In the genomic region with DNA sequence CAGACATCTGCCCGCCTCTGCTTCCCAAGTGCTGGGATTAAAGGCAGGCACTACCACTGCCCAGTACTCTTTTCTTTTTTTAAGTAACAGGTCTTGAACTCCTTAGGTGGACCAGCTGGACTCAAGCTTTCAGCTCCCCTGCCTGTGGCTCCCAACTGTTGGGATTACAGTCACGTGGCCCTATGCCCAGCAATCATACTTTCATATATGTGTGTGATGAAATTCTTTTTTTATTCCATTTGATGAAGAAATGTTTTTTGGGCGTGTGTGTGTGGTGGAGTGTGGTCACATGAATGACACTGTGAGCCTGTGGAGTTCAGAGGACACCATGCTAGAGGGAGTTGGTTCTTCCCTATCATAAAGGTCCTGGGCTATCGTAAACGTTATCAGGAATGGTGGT, we compare ENCODE assay signal across 9 mouse cellular contexts. TPM values are rescaled to one million over a fixed set of nuclear protein-coding genes. Genes with fewer than 3 reads are reported as not detected.
DNase-seq lines count a peak whose midpoint lies in the region; ATAC-seq and TF ChIP-seq lines count a peak whose summit lies in the region.
"Had no signal": no experiment of that assay in that cellular context is flagged by ENCODE, and none has a peak within 500 bp of the region (broad histone marks: within the 10 kb centered on the region; RNA-seq: fewer than 3 reads in every experiment).

No protein-coding gene starts in this region.

- TF ChIP-seq POLR2A in lung, adult 2 months (IDR thresholded peaks at IDR 0.05; ENCODE audit: borderline replicate concordance, extremely low read depth, low read depth, low read length): no peak
- no peak for TF ChIP-seq POLR2A in embryonic fibroblast, embryonic 13.5 days (IDR thresholded peaks at IDR 0.05; ENCODE audit: low read depth, low read length)

- ATAC-seq in lung, postnatal 0 days: no peak
- ATAC-seq in liver, embryonic 12.5 days: no peak
- no peak for ATAC-seq in stomach, embryonic 16.5 days (ENCODE audit: insufficient read depth, low FRiP score)

- no peak for TF ChIP-seq EP300 in lung, postnatal 0 days (IDR thresholded peaks at IDR 0.05)

- H3K9ac ChIP-seq in lung, postnatal 0 days (replicated peaks; ENCODE audit: low read depth): 0 out of 2 replicates have a peak overlapping the region, but pooled peaks have one; percentile 3
- H3K9ac ChIP-seq in liver, embryonic 12.5 days: peak overlapping the region; percentile 86
- H3K9ac ChIP-seq in stomach, embryonic 16.5 days (ENCODE audit: low read length): peak overlapping the region; percentile 83

- H3K4me3 ChIP-seq in lung, postnatal 0 days (ENCODE audit: low read depth, low read length): no peak overlapping the region
- H3K4me3 ChIP-seq in lung, adult 2 months (replicated peaks; ENCODE audit: extremely low read depth, low read depth, low read length): no peak overlapping the region
- peak overlapping the region; percentile 100 for H3K4me3 ChIP-seq in embryonic fibroblast, embryonic 13.5 days (ENCODE audit: insufficient read depth, low read length)
- peak overlapping the region; percentile 95 for H3K4me3 ChIP-seq in liver, embryonic 12.5 days
- no peak overlapping the region for H3K4me3 ChIP-seq in stomach, embryonic 16.5 days (replicated peaks; ENCODE audit: low read length)

- 72% methylated on average over 5 of the region's 5 CpGs for WGBS in lung, postnatal 0 days
- WGBS in lung, adult 2 months: 67% methylated on average over 5 of the region's 5 CpGs
- 50% methylated on average over 5 of the region's 5 CpGs for WGBS in liver, embryonic 12.5 days (ENCODE audit: insufficient replicate concordance)
- 88% methylated on average over 5 of the region's 5 CpGs for WGBS in stomach, embryonic 16.5 days

- no peak for TF ChIP-seq CTCF in lung, postnatal 0 days (IDR thresholded peaks at IDR 0.05)
- TF ChIP-seq CTCF in lung, adult 2 months (IDR thresholded peaks at IDR 0.05; ENCODE audit: insufficient read depth, low read length): no peak
- no peak for TF ChIP-seq CTCF in embryonic fibroblast, embryonic 13.5 days (IDR thresholded peaks at IDR 0.05; ENCODE audit: borderline replicate concordance, insufficient read depth, low read length)

- DNase-seq in lung, postnatal 0 days (ENCODE audit: low spot score): peak; percentile 67
- DNase-seq in lung, adult 2 months: no peak
- no peak for DNase-seq in left cerebral cortex, adult 8-10 months (ENCODE audit: low spot score in 2 of 2)
- DNase-seq in embryo, embryonic 11 days: no peak
- DNase-seq: adrenal gland, adult 2 months; kidney, postnatal 10 days had no signal

- H3K9me3 ChIP-seq in lung, postnatal 0 days (ENCODE audit: low read length): no peaks in the 10 kb centered on the region
- H3K9me3 ChIP-seq in liver, embryonic 12.5 days (replicated peaks): 0 out of 2 replicates have a peak, but pooled peaks cover under 1% of the 10 kb centered on the region
- no peaks in the 10 kb centered on the region for H3K9me3 ChIP-seq in stomach, embryonic 16.5 days (replicated peaks; ENCODE audit: control insufficient read depth, low read length)

- no peak overlapping the region for H3K4me2 ChIP-seq in lung, postnatal 0 days (replicated peaks; ENCODE audit: low read depth, low read length)
- H3K4me2 ChIP-seq in liver, embryonic 12.5 days: peak overlapping the region; percentile 98
- peak overlapping the region; percentile 93; the same call in 1 of the 2 replicates for H3K4me2 ChIP-seq in stomach, embryonic 16.5 days (ENCODE audit: low read depth, low read length)

- H3K27me3 ChIP-seq in lung, postnatal 0 days (replicated peaks; ENCODE audit: insufficient read depth, low read length): no peaks in the 10 kb centered on the region
- no peaks in the 10 kb centered on the region for H3K27me3 ChIP-seq in liver, embryonic 12.5 days (replicated peaks)
- H3K27me3 ChIP-seq in stomach, embryonic 16.5 days (ENCODE audit: control insufficient read depth, insufficient read depth, low read length): no peaks in the 10 kb centered on the region

- H3K27ac ChIP-seq in lung, postnatal 0 days (ENCODE audit: low read length): no peak overlapping the region
- H3K27ac ChIP-seq in embryonic fibroblast, embryonic 13.5 days (ENCODE audit: insufficient read depth, low read length): no peak overlapping the region
- peak overlapping the region; percentile 15; the same call in 1 of the 2 replicates for H3K27ac ChIP-seq in liver, embryonic 12.5 days
- no peak overlapping the region for H3K27ac ChIP-seq in stomach, embryonic 16.5 days (ENCODE audit: low read length)

- no peaks in the 10 kb centered on the region; the same call in 1 of the 2 replicates for H3K4me1 ChIP-seq in lung, postnatal 0 days (ENCODE audit: insufficient read depth, low read depth, low read length)
- H3K4me1 ChIP-seq in lung, adult 2 months (ENCODE audit: control insufficient read depth, insufficient read depth, low read length): peaks cover 10% of the 10 kb centered on the region; the same call in 1 of the 2 replicates
- peaks cover 5% of the 10 kb centered on the region for H3K4me1 ChIP-seq in embryonic fibroblast, embryonic 13.5 days (ENCODE audit: control insufficient read depth, insufficient read depth, low read length)
- peaks cover 59% of the 10 kb centered on the region for H3K4me1 ChIP-seq in liver, embryonic 12.5 days
- peaks cover 17% of the 10 kb centered on the region for H3K4me1 ChIP-seq in stomach, embryonic 16.5 days (ENCODE audit: control insufficient read depth, insufficient read depth, low read length)

- H3K36me3 ChIP-seq in lung, postnatal 0 days (ENCODE audit: insufficient read depth, low read length): 0 out of 2 replicates have a peak, but pooled peaks cover 3% of the 10 kb centered on the region
- peaks cover 47% of the 10 kb centered on the region for H3K36me3 ChIP-seq in liver, embryonic 12.5 days
- H3K36me3 ChIP-seq in stomach, embryonic 16.5 days (ENCODE audit: control insufficient read depth, insufficient read depth, low read length): no peaks in the 10 kb centered on the region

RNA-seq across cellular contexts. Expression of gene Naa25, which starts 1.8 kb away (rescaled TPM):
- 14.3 and 16.0 TPM in 2 replicates for polyA plus RNA-seq in lung, postnatal 0 days (2015; fragmentation: Nextera tagmentation; extraction: Ambion mirVana)
- polyA plus RNA-seq in lung, adult 2 months (2012; rRNA removed): 6.2 and 10.0 TPM in 2 replicates
- 24.6 and 34.4 TPM in 2 replicates for polyA plus RNA-seq in embryonic fibroblast, embryonic 13.5 days (2011; ENCODE audit: insufficient read length, low read depth, missing spikeins)
- polyA plus RNA-seq in liver, embryonic 12.5 days (2016; fragmentation: Nextera tagmentation; extraction: Ambion mirVana): 41.2 and 42.7 TPM in 2 replicates
- polyA plus RNA-seq in stomach, embryonic 16.5 days (2015; fragmentation: Nextera tagmentation; extraction: Ambion mirVana): 43.4 and 45.8 TPM in 2 replicates
- 10 to 100 TPM; 34.7 to 41.3 (median 36.6) TPM for total RNA-seq in left cerebral cortex, adult 8-10 months (2022)

RNA-seq across cellular contexts. Expression of gene Trafd1, which starts 14.1 kb away (rescaled TPM):
- 76.6 and 80.9 TPM in 2 replicates for polyA plus RNA-seq in lung, postnatal 0 days (2015; fragmentation: Nextera tagmentation; extraction: Ambion mirVana)
- 83.8 and 108 TPM in 2 replicates for polyA plus RNA-seq in lung, adult 2 months (2012; rRNA removed)
- polyA plus RNA-seq in embryonic fibroblast, embryonic 13.5 days (2011; ENCODE audit: insufficient read length, low read depth, missing spikeins): 34.5 and 36.1 TPM in 2 replicates
- polyA plus RNA-seq in liver, embryonic 12.5 days (2016; fragmentation: Nextera tagmentation; extraction: Ambion mirVana): 23.7 and 25.7 TPM in 2 replicates
- polyA plus RNA-seq in stomach, embryonic 16.5 days (2015; fragmentation: Nextera tagmentation; extraction: Ambion mirVana): 74.7 and 77.1 TPM in 2 replicates
- total RNA-seq in left cerebral cortex, adult 8-10 months (2022): 10 to 100 TPM; 72.9 to 87.1 (median 73.8) TPM

RNA-seq across cellular contexts. Expression of gene Tmem116, which starts 52.2 kb away (rescaled TPM):
- 36.1 and 40.4 TPM in 2 replicates for polyA plus RNA-seq in lung, postnatal 0 days (2015; fragmentation: Nextera tagmentation; extraction: Ambion mirVana)
- polyA plus RNA-seq in lung, adult 2 months (2012; rRNA removed): 23.6 and 24.2 TPM in 2 replicates
- polyA plus RNA-seq in embryonic fibroblast, embryonic 13.5 days (2011; ENCODE audit: insufficient read length, low read depth, missing spikeins): 2.0 TPM in 1 of 2 replicates, not detected in the other
- 0.64 and 0.74 TPM in 2 replicates for polyA plus RNA-seq in liver, embryonic 12.5 days (2016; fragmentation: Nextera tagmentation; extraction: Ambion mirVana)
- polyA plus RNA-seq in stomach, embryonic 16.5 days (2015; fragmentation: Nextera tagmentation; extraction: Ambion mirVana): 3.5 and 4.5 TPM in 2 replicates
- 10 to 100 TPM in 1 of 4 experiments, 1 to 10 TPM in 3; 6.6 to 10.1 (median 7.8) TPM for total RNA-seq in left cerebral cortex, adult 8-10 months (2022)

RNA-seq across cellular contexts. Expression of gene Erp29, which starts 52.8 kb away (rescaled TPM):
- polyA plus RNA-seq in lung, postnatal 0 days (2015; fragmentation: Nextera tagmentation; extraction: Ambion mirVana): 122 and 123 TPM in 2 replicates
- 30.3 and 34.0 TPM in 2 replicates for polyA plus RNA-seq in lung, adult 2 months (2012; rRNA removed)
- 135 and 136 TPM in 2 replicates for polyA plus RNA-seq in embryonic fibroblast, embryonic 13.5 days (2011; ENCODE audit: insufficient read length, low read depth, missing spikeins)
- 103 TPM in 2 replicates for polyA plus RNA-seq in liver, embryonic 12.5 days (2016; fragmentation: Nextera tagmentation; extraction: Ambion mirVana)
- polyA plus RNA-seq in stomach, embryonic 16.5 days (2015; fragmentation: Nextera tagmentation; extraction: Ambion mirVana): 185 and 207 TPM in 2 replicates
- 100 to 1,000 TPM; 116 to 148 (median 130) TPM for total RNA-seq in left cerebral cortex, adult 8-10 months (2022)

Comparison
In these comparisons a context has a peak if more than half of its experiments do, and no peak if none do; other contexts are left out.
1. H3K4me3 ChIP-seq: peak in embryonic fibroblast, embryonic 13.5 days (single experiment) and liver, embryonic 12.5 days (single experiment); none in lung, postnatal 0 days (single experiment), lung, adult 2 months (single experiment) and stomach, embryonic 16.5 days (single experiment).
2. H3K9ac ChIP-seq: peak in every context shown above with its lines; median percentile 86 in liver, embryonic 12.5 days; 83 in stomach, embryonic 16.5 days; 3 in lung, postnatal 0 days.